Mouse (Mus musculus) adrenal gland, postnatal 25 days (tissue): ENCODE measurements around the gene Gm29797. TPM values are rescaled to one million over a fixed set of nuclear protein-coding genes. Genes with fewer than 3 reads are reported as not detected.
A peak's percentile ranks its signal among the peaks of the same experiment; 100 is the strongest.

Experiments used
- DNase-seq: peaks from one replicate; pipeline ENCODE4 v3.0.0; 2021; ENCODE audit warnings: mixed read lengths
- total RNA-seq: library from RNA; stranded (reverse); gene quantifications from 2 replicates; pipeline ENCODE4 v1.2.3, GENCODE M21; 2021

Gm29797 gene
- total RNA-seq, 1 experiment from 2014 or later, result not detected

- DNase-seq, result peak; percentile 26
These were observed 16.7 kb downstream of the Gm29797 start for GRCm38 (mm10) chr2:181673501-181673900.

GRCm38 (mm10) chr2:181674934-181675333 is 18.1 kb downstream of the Gm29797 start:
- DNase-seq, result no peak

- peak; percentile 73 for DNase-seq
These were observed 18.6 kb downstream of the Gm29797 start for GRCm38 (mm10) chr2:181675454-181675853.

GRCm38 (mm10) chr2:181676424-181676823 is 19.6 kb downstream of the Gm29797 start:
- no peak for DNase-seq

GRCm38 (mm10) chr2:181677096-181677754 is 20.4 kb downstream of the Gm29797 start:
- peak; percentile 33 for DNase-seq

GRCm38 (mm10) chr2:181677755-181678098 is 20.9 kb downstream of the Gm29797 start:
- DNase-seq, result no peak

GRCm38 (mm10) chr2:181678780-181679179 is 21.9 kb downstream of the Gm29797 start:
- peak; percentile 66 for DNase-seq

- peak; percentile 70 for DNase-seq
These were observed 23.3 kb downstream of the Gm29797 start, which contains the start of gene Tcea2 for GRCm38 (mm10) chr2:181679951-181680715. TSS of gene Tcea2 (plus strand) at chr2:181680310.

- DNase-seq, result no peak
These were observed 23.9 kb downstream of the Gm29797 start for GRCm38 (mm10) chr2:181680716-181681117.

- no peak for DNase-seq
These were observed 25.1 kb downstream of the Gm29797 start for GRCm38 (mm10) chr2:181681978-181682377.

- DNase-seq, result no peak
These were observed 26.5 kb downstream of the Gm29797 start for GRCm38 (mm10) chr2:181683381-181683780.

GRCm38 (mm10) chr2:181684713-181685112 is 27.9 kb downstream of the Gm29797 start:
- DNase-seq, result no peak

- DNase-seq, result no peak
These were observed 28.9 kb downstream of the Gm29797 start for GRCm38 (mm10) chr2:181685686-181686085.

- no peak for DNase-seq
These were observed 30.8 kb downstream of the Gm29797 start for GRCm38 (mm10) chr2:181687586-181687985.

- DNase-seq, result no peak
These were observed 32.8 kb downstream of the Gm29797 start for GRCm38 (mm10) chr2:181689466-181690160.

- DNase-seq, result no peak
These were observed 34.2 kb downstream of the Gm29797 start for GRCm38 (mm10) chr2:181691083-181691482.

- DNase-seq, result no peak
These were observed 34.7 kb downstream of the Gm29797 start for GRCm38 (mm10) chr2:181691571-181691970.

- DNase-seq, result no peak
These were observed 35.5 kb downstream of the Gm29797 start for GRCm38 (mm10) chr2:181692304-181692703.

GRCm38 (mm10) chr2:181693339-181694280 is 36.8 kb downstream of the Gm29797 start, which contains the start of gene Rgs19:
TSS of gene Rgs19 (minus strand) at chr2:181693977.
- peak; percentile 89 for DNase-seq

- no peak for DNase-seq
These were observed 37.7 kb downstream of the Gm29797 start for GRCm38 (mm10) chr2:181694581-181694980.

- DNase-seq, result no peak
These were observed 38.9 kb downstream of the Gm29797 start for GRCm38 (mm10) chr2:181695776-181696175.
